Mouse (Mus musculus): ENCODE results near the gene Ndc1.
"Not testable (repeated sequence)": the region's sequence is repeated elsewhere in the genome, so short reads cannot be mapped to it uniquely, and the experiment has no call there.

The Ndc1 gene

DNA sequence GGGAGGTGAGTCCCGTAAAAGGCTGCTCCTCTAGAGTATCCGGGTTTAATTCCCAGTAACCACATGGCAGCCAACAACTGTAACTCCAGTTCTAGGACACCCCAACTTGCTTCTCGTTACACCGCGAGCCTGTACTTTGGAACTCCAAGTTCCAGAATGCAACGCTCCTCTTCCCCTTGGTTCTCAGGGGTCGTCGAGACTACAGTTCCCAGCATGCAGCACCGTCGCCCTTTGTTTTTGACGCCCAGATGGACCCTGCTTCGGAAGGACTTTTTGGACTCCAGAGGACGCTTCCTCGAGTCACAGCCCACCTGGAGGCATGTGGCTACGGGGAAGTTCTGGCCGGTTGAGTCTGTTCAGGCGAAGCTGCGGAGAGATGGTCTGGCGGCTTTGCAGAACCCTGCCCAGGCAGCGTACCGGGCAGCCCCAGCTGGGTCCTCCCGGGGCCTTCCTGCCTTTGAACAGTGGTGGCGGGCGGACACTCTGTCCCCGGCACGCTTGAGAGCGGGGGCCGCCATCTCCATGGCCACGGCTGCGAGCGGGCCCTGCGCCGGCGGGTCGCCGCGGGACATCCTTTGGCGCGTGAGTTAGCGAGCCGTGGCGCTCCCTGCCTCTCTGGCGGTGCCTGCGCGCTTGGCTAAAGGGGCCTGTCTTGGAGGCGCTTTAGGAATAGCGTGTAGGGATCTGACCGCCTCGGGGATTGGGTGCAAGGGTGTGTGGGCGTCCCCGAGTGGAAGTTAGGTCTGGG is at the start of gene Ndc1:
Gene Ndc1 (plus strand): TSS at position 218 of the 748 bp plus-strand sequence.
- peak; percentile 83 to 88 for DNase-seq

DNA sequence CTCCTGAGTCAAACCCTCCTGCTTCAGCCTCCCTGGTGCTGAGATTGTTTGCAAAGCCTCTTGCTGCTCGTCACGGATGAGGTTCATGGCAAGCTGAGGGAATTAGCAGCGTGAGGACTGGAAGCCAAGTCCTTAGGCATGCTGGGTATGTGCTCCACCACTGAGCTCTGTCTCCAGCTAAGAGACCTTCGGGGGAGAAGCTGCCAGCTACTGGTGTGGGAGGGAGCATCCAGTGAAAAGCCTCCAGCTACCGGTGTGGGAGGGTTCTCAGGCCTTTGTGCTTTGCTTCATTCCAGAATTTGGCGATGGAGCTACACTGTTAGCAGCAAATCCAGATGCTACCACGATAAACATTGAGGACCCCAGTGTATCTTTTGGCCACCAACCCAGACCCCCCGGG is 48.9 kb upstream of the Ndc1 start:
- no peak for DNase-seq

- DNase-seq = no peak
Observed at GRCm38 (mm10) chr4:107321041-107321440, 46.5 kb upstream of the Ndc1 start.

- no peak for DNase-seq
Observed at GRCm38 (mm10) chr4:107323113-107323512, 44.5 kb upstream of the Ndc1 start.

DNA sequence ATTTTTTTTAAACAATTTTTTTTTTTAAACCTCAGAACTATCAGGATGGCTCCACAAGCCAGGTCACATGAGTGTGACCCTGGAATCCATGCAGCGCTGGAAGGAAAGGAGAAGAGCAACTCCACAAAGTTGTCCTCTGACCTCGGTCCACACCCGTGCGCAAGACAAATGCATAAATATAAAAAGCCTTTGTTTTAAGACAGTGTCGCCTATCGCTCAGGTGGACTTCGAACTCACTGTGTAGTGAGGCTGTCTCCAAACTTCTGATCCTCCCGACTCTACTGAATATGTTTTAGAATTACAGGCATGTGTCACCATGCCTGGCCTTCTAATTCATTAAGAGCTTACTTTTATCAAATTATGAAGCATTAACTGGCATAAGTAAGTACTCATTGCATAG is 39.1 kb upstream of the Ndc1 start:
- DNase-seq = no peak

DNA sequence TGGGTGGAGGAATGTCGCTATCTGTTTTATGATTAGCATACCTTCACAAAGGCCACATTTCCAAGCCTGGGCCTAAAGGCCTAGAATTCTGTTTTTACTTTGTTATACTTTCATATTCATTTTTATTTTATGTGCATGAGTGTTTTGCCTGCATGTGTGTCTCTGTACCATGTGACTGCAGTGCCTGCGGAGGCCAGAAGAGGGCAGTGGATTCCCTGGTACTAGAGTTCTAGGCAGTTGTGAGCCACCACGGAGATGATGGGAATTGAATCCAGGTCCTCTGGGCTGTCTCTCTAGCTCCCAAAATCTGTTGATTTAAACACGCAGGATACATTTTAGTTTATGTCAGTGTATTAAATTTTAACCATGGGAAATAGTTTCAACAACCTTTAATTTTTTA is 34.1 kb upstream of the Ndc1 start:
- DNase-seq = no peak

- no peak for DNase-seq
Observed at GRCm38 (mm10) chr4:107336356-107336755, 31.2 kb upstream of the Ndc1 start.

DNA sequence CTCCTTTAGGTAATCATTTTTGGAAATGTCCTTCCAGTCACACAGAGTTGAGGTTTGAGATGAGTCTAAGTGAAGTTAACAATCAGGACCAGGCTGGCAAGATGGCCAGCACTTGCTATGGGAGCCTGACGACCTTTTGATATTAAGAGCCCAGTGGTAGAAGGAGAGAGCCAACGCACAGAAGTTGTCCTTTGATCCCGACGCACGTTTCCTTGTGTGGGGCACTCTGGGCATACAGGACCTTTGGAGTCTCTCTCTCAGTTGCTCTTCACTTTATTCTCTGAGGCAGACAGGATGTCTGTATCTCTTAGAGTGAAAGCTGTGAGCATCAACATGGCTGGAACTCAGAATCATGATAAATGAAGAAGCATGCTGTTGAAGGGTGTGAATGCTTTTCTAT is 30.1 kb upstream of the Ndc1 start:
- no peak for DNase-seq

DNA sequence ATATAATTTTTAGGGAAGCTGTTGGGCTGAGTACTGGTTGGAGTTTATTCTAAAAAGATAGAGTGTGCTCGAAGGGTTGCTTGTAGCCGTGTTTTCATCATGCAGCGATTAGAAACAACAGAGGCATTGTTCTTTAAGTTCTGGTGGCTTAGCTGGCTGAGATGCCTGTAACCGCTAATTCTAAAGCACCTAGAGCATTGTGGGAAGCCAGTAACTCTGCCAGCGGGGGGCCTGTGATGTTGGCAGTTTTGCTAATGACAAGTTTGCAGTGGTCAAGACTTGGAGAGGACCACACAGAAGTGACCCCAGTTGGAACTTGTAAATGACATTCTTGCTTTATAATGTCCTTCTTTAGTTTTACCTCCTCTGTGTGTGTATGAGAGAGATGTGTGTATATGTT is 26.2 kb upstream of the Ndc1 start:
- DNase-seq = no peak

DNA sequence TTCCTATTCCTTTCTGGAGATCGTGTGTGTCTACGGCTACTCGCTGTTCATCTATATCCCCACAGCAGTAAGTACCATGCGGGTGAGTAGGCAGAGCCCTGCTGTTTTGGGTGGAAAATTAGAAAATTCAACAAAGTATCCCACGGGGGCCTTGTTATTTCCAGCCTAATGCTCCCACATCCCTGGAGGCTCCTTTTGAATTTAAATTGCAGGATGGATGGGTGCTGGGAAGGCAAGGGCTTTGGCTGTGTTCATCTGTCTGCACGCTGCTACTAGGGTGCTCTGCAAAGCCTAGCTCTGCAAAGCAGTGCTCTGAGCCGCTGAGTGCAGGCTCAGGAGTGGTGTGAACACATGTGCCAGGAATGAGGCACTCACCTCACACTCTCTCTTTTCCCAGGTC is 23.0 kb upstream of the Ndc1 start:
- DNase-seq = no peak

DNA sequence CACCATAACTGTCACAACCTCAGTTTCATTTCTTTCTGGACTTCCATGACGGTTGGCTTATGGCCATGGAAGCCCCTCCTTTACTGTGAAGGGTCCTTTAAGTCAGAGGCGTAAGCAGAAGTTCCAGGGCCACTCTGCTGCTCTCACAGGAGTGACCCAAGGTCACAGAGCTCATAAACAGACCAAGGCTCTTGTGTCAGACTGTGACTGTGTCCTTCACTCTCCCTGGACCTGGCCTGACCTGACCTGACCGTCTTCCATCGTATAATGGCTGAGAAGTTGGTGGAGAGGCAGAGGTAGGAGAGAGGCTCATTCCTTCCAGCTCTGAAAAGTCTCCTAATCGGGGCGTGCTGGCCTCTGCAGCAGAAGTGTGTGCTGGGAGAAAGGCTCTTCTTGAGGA is 20.4 kb upstream of the Ndc1 start:
- no peak for DNase-seq

- no peak for DNase-seq
Observed at GRCm38 (mm10) chr4:107348529-107349310, 18.9 kb upstream of the Ndc1 start.

DNA sequence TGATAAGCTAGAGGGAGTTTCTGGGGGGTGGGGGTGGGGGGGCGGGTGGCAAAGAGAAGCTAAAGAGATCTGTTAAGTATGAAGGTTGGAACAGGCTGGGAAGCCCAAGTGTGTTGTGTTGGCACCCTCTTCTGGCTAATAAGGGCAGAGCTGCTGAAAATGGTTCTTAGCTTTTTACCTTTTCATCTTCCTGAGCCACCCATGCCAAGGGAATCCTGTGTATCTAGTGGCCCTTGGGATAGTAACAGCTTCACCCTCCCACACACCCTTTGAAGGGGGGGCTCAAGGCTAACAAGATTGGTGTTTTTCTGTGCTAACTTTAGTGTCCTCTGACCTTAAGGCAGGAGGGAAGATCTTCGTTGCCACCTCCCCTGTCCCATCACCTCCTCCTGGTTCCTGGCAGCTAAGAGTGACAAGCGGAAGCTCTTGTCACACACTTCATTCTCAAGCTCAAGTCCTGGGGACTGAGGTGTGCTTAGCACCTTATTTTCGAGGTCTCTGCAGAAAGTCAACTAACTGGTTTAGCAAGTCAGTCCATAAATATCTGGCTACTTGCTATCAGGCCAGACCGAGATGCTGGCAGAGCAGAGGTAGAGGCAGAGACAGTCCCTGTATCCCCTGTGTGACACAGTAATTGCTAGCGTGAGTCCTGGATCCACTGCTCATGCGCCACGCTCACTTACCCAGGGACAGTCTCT is 18.1 kb upstream of the Ndc1 start:
- DNase-seq = peak; percentile 31 to 35

DNA sequence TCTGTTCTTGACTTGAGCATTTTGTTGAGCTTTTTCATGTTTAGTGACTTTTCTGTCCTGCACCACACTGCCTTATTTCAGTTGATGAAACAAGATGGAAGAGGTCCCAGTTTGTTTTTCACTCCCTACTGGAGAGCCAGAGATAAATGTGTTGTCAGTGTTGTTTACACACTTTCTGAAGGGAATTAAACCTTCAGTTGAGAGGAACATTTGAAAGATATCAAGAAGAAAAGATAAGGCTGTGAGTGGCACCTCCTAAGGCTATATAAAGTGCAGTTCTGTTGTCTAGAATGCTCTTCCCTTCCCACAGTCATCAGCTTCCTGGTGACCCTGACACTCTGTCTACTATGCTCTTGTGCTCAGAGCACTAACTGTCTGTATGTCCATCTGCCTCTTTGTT is 16.2 kb upstream of the Ndc1 start:
- no peak for DNase-seq

GRCm38 (mm10) chr4:107353612-107354011 is 14.0 kb upstream of the Ndc1 start:
- no peak for DNase-seq

- no peak for DNase-seq
Observed at GRCm38 (mm10) chr4:107354126-107354525, 13.5 kb upstream of the Ndc1 start.

- no peak for DNase-seq
Observed at GRCm38 (mm10) chr4:107354543-107354942, 13.0 kb upstream of the Ndc1 start.

GRCm38 (mm10) chr4:107357172-107357571 is 10.4 kb upstream of the Ndc1 start:
- not testable (repeated sequence) for DNase-seq

DNA sequence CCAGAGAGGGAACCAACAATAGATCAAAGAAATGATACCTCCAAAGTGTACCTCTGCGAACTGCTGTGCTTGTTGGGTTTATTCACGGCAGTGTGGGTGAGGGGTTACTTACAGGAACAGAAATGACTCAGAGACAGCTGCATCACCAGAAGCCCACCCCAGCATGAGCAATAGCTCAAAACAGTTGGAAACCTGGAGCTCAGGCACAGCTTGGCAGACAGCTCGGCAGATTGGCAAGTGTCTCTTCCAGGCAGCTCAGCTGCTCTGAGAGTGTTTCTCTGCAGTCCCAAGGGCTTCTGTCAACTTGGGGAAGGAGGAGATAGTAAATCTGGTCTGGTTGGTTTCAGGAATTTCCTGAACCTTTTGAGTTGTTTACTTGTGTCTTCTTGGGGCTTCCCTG is 9.1 kb upstream of the Ndc1 start:
- no peak for DNase-seq

GRCm38 (mm10) chr4:107360457-107361145 is 7.0 kb upstream of the Ndc1 start:
- no peak for DNase-seq

DNA sequence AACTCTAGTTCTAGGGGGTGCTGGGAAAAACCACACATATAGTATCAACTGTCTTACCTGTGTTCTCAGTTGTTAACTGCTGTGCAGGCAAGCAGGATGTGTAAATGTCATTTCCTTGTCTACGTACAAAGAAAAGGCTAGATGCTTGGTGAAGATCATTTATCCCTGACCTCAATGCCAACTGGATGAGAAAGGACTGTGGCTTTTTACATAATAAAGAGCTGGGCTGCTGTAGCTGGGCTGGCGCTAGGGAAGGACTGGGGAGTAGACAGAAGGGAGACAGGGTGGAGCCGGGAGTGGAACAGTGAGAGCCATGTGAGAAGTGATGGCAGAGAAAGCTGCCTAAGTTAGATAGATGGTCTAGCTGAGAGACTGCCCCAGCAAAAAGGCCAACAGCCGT is 4.8 kb upstream of the Ndc1 start:
- DNase-seq = no peak

DNA sequence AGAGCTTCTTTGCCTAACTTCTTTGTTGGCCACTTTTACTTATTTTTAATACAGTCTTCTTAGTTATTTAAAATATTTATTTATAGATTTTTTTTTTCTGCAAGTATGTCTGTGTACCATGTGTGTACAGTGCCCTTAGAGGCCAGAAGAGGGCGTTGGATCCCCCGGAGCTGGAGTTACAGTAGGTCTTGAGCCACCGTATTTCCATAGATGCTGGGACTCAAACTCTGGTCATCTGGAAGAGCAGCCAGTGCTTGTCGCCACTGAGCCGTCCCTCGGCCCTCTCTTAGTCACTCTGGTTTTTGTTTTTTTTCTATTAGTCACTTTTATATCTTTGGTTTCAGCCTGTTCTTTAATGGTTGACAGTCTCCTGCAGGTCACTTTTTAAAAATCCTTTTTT is 4.0 kb upstream of the Ndc1 start:
- DNase-seq = no peak

GRCm38 (mm10) chr4:107364190-107364639 is 3.4 kb upstream of the Ndc1 start:
- DNase-seq = no peak
